In genomic region chr15:99335801-99336320, GRCm38 (mm10) we compare ENCODE assay signal across 16 mouse cellular contexts. TPM values are rescaled to one million over a fixed set of nuclear protein-coding genes. Genes with fewer than 3 reads are reported as not detected.
DNase-seq lines count a peak whose midpoint lies in the region; ATAC-seq lines count a peak whose summit lies in the region.
"Had no signal": no experiment of that assay in that cellular context is flagged by ENCODE, and none has a peak within 500 bp of the region (broad histone marks: within the 10 kb centered on the region; RNA-seq: fewer than 3 reads in every experiment).

No protein-coding gene starts in this region.

- no peaks in the 10 kb centered on the region for H3K27me3 ChIP-seq in heart, embryonic 11.5 days (ENCODE audit: control insufficient read depth, insufficient read depth, low read length)
- H3K27me3 ChIP-seq in lung, embryonic 16.5 days (ENCODE audit: control insufficient read depth, insufficient read depth, low read depth, low read length), result no peaks in the 10 kb centered on the region
- no peaks in the 10 kb centered on the region for H3K27me3 ChIP-seq in limb, embryonic 13.5 days
- H3K27me3 ChIP-seq in midbrain, embryonic 10.5 days (ENCODE audit: low read depth, poor library complexity, severe bottlenecking), result no peaks in the 10 kb centered on the region
- H3K27me3 ChIP-seq: forebrain, embryonic 15.5 days had no signal

- DNase-seq in heart, postnatal 25 days (ENCODE audit: low spot score), result no peak
- DNase-seq in lung, postnatal 14 days, result no peak
- DNase-seq in adrenal gland, postnatal 25 days, result no peak
- DNase-seq in midbrain, embryonic 10.5 days (ENCODE audit: low spot score), result no peak
- DNase-seq: adrenal gland, postnatal 14 days; cerebellum, adult 11-12 months; gastrocnemius, postnatal 14 days; lung, postnatal 36 days; retina, postnatal 1 day had no signal

- intact Hi-C loops in heart, postnatal 25 days (cut with DNase I), result no loop called here

- no peak overlapping the region for H3K4me3 ChIP-seq in heart, embryonic 11.5 days (ENCODE audit: low read depth, low read length)
- H3K4me3 ChIP-seq in lung, embryonic 16.5 days (ENCODE audit: low read length), result no peak overlapping the region
- no peak overlapping the region for H3K4me3 ChIP-seq in limb, embryonic 13.5 days
- H3K4me3 ChIP-seq in midbrain, embryonic 10.5 days, result no peak overlapping the region
- H3K4me3 ChIP-seq: forebrain, embryonic 15.5 days had no signal

- peak overlapping the region; percentile 12; the same call in 1 of the 2 replicates for H3K4me2 ChIP-seq in heart, embryonic 11.5 days
- no peak overlapping the region for H3K4me2 ChIP-seq in lung, embryonic 16.5 days (ENCODE audit: low read depth, low read length)
- no peak overlapping the region for H3K4me2 ChIP-seq in limb, embryonic 13.5 days (replicated peaks)
- H3K4me2 ChIP-seq: forebrain, embryonic 15.5 days had no signal

- peak overlapping the region; percentile 44 for H3K9ac ChIP-seq in heart, embryonic 11.5 days (ENCODE audit: low read depth, low read length)
- H3K9ac ChIP-seq in lung, embryonic 16.5 days (ENCODE audit: low read length), result no peak overlapping the region
- no peak overlapping the region for H3K9ac ChIP-seq in limb, embryonic 13.5 days
- H3K9ac ChIP-seq: forebrain, embryonic 15.5 days had no signal

- H3K9me3 ChIP-seq in heart, embryonic 11.5 days (replicated peaks; ENCODE audit: control insufficient read depth, low read length), result no peaks in the 10 kb centered on the region
- H3K9me3 ChIP-seq in lung, embryonic 16.5 days (ENCODE audit: control insufficient read depth, low read length), result no peaks in the 10 kb centered on the region
- H3K9me3 ChIP-seq in limb, embryonic 13.5 days, result no peaks in the 10 kb centered on the region
- H3K9me3 ChIP-seq in midbrain, embryonic 10.5 days (replicated peaks), result no peaks in the 10 kb centered on the region
- H3K9me3 ChIP-seq: forebrain, embryonic 15.5 days had no signal

- peak overlapping the region; percentile 77 for H3K27ac ChIP-seq in heart, embryonic 11.5 days (ENCODE audit: low read depth, low read length)
- H3K27ac ChIP-seq in lung, embryonic 16.5 days (ENCODE audit: low read length), result peak overlapping the region; percentile 36
- peak overlapping the region; percentile 98; the same call in 1 of the 2 replicates for H3K27ac ChIP-seq in limb, embryonic 13.5 days
- no peak overlapping the region for H3K27ac ChIP-seq in midbrain, embryonic 10.5 days (replicated peaks)
- H3K27ac ChIP-seq: forebrain, embryonic 15.5 days had no signal

- no peak for ATAC-seq in heart, embryonic 11.5 days (replicated peaks; ENCODE audit: insufficient number of reproducible peaks, low FRiP score, low TSS enrichment)
- ATAC-seq in lung, embryonic 16.5 days (ENCODE audit: low read depth), result no peak
- peak; percentile 24 for ATAC-seq in activated CD4-positive, CD25-positive, alpha-beta regulatory T cell, adult 4 months
- ATAC-seq in limb, embryonic 13.5 days (ENCODE audit: low FRiP score, low read depth), result no peak
- ATAC-seq: forebrain, embryonic 15.5 days had no signal

- H3K36me3 ChIP-seq in heart, embryonic 11.5 days (ENCODE audit: control insufficient read depth, insufficient read depth, low read length), result no peaks in the 10 kb centered on the region
- no peaks in the 10 kb centered on the region for H3K36me3 ChIP-seq in lung, embryonic 16.5 days (ENCODE audit: control insufficient read depth, insufficient read depth, low read length)
- peaks cover 24% of the 10 kb centered on the region for H3K36me3 ChIP-seq in limb, embryonic 13.5 days
- H3K36me3 ChIP-seq in midbrain, embryonic 10.5 days, result 0 out of 2 replicates have a peak, but pooled peaks cover 2% of the 10 kb centered on the region
- H3K36me3 ChIP-seq: forebrain, embryonic 15.5 days had no signal

- peaks cover 73% of the 10 kb centered on the region for H3K4me1 ChIP-seq in heart, embryonic 11.5 days (ENCODE audit: control insufficient read depth, insufficient read depth, low read length)
- H3K4me1 ChIP-seq in lung, embryonic 16.5 days (replicated peaks; ENCODE audit: control insufficient read depth, insufficient read depth, low read length), result peaks cover 55% of the 10 kb centered on the region
- peaks cover 79% of the 10 kb centered on the region for H3K4me1 ChIP-seq in limb, embryonic 13.5 days
- H3K4me1 ChIP-seq in midbrain, embryonic 10.5 days, result peaks cover 56% of the 10 kb centered on the region

- WGBS in heart, embryonic 11.5 days (ENCODE audit: insufficient replicate concordance), result 37% methylated on average over 8 of the region's 8 CpGs
- 49% methylated on average over 8 of the region's 8 CpGs for whole genome bisulfite sequencing in lung, embryonic 16.5 days
- 71% methylated on average over 8 of the region's 8 CpGs for WGBS in limb, embryonic 13.5 days
- whole genome bisulfite sequencing in midbrain, embryonic 10.5 days, result 81% methylated on average over 8 of the region's 8 CpGs

RNA-seq across cellular contexts. Expression of gene Fmnl3, which starts 34.4 kb away (rescaled TPM):
- polyA plus RNA-seq in heart, embryonic 11.5 days (2014; fragmentation: Nextera tagmentation; extraction: Ambion mirVana), result 11.0 and 11.4 TPM in 2 replicates
- total RNA-seq in heart, postnatal 25 days (2021), result 10 to 100 TPM; 20.1 to 21.1 TPM
- 29.1 and 29.3 TPM in 2 replicates for polyA plus RNA-seq in lung, embryonic 16.5 days (2015; fragmentation: Nextera tagmentation; extraction: Ambion mirVana)
- polyA plus RNA-seq in activated CD4-positive, CD25-positive, alpha-beta regulatory T cell, adult 4 months (2017; shearing (Covaris generic)), result 1 to 10 TPM; 6.1 to 9.0 TPM
- 29.5 and 30.9 TPM in 2 replicates for polyA plus RNA-seq in limb, embryonic 13.5 days (2015; fragmentation: Nextera tagmentation; extraction: Ambion mirVana)
- 16.4 and 24.1 TPM in 2 replicates for total RNA-seq in adrenal gland, postnatal 25 days (2021)
- 10.9 and 12.6 TPM in 2 replicates for polyA plus RNA-seq in midbrain, embryonic 10.5 days (2016; fragmentation: Nextera tagmentation; extraction: Ambion mirVana)

RNA-seq across cellular contexts. Expression of gene Fam186b, which starts 40.2 kb away (rescaled TPM):
- 0.17 and 0.66 TPM in 2 replicates for polyA plus RNA-seq in heart, embryonic 11.5 days (2014; fragmentation: Nextera tagmentation; extraction: Ambion mirVana)
- not detected for total RNA-seq in heart, postnatal 25 days (2021)
- polyA plus RNA-seq in lung, embryonic 16.5 days (2015; fragmentation: Nextera tagmentation; extraction: Ambion mirVana), result 0.15 and 0.23 TPM in 2 replicates
- polyA plus RNA-seq in activated CD4-positive, CD25-positive, alpha-beta regulatory T cell, adult 4 months (2017; shearing (Covaris generic)), result under 1 TPM; 0.24 to 0.30 TPM
- 0.15 and 0.36 TPM in 2 replicates for polyA plus RNA-seq in limb, embryonic 13.5 days (2015; fragmentation: Nextera tagmentation; extraction: Ambion mirVana)
- 2.4 and 4.8 TPM in 2 replicates for total RNA-seq in adrenal gland, postnatal 25 days (2021)
- 0.11 and 0.19 TPM in 2 replicates for polyA plus RNA-seq in midbrain, embryonic 10.5 days (2016; fragmentation: Nextera tagmentation; extraction: Ambion mirVana)
- total RNA-seq: gastrocnemius, postnatal 14 days; monocyte, adult 5-6 weeks had no signal
- polyA plus RNA-seq: large intestine, adult 2 months had no signal

RNA-seq across cellular contexts. Expression of gene Prpf40b, which starts 41.0 kb away (rescaled TPM):
- 34.6 and 37.4 TPM in 2 replicates for polyA plus RNA-seq in heart, embryonic 11.5 days (2014; fragmentation: Nextera tagmentation; extraction: Ambion mirVana)
- 10 to 100 TPM; 20.2 to 20.7 TPM for total RNA-seq in heart, postnatal 25 days (2021)
- 54.0 and 55.1 TPM in 2 replicates for polyA plus RNA-seq in lung, embryonic 16.5 days (2015; fragmentation: Nextera tagmentation; extraction: Ambion mirVana)
- 1 to 10 TPM; 3.9 to 7.4 TPM for polyA plus RNA-seq in activated CD4-positive, CD25-positive, alpha-beta regulatory T cell, adult 4 months (2017; shearing (Covaris generic))
- polyA plus RNA-seq in limb, embryonic 13.5 days (2015; fragmentation: Nextera tagmentation; extraction: Ambion mirVana), result 77.6 and 80.3 TPM in 2 replicates
- total RNA-seq in adrenal gland, postnatal 25 days (2021), result 55.2 and 59.6 TPM in 2 replicates
- 61.2 and 70.7 TPM in 2 replicates for polyA plus RNA-seq in midbrain, embryonic 10.5 days (2016; fragmentation: Nextera tagmentation; extraction: Ambion mirVana)

RNA-seq across cellular contexts. Expression of gene Tmbim6, which starts 56.8 kb away (rescaled TPM):
- polyA plus RNA-seq in heart, embryonic 11.5 days (2014; fragmentation: Nextera tagmentation; extraction: Ambion mirVana), result 233 and 290 TPM in 2 replicates
- total RNA-seq in heart, postnatal 25 days (2021), result 100 to 1,000 TPM; 207 to 215 TPM
- polyA plus RNA-seq in lung, embryonic 16.5 days (2015; fragmentation: Nextera tagmentation; extraction: Ambion mirVana), result 459 and 464 TPM in 2 replicates
- 1,000 to 10,000 TPM in 1 of 2 experiments, 100 to 1,000 TPM in 1; 855 to 1,076 TPM for polyA plus RNA-seq in activated CD4-positive, CD25-positive, alpha-beta regulatory T cell, adult 4 months (2017; shearing (Covaris generic))
- 287 and 298 TPM in 2 replicates for polyA plus RNA-seq in limb, embryonic 13.5 days (2015; fragmentation: Nextera tagmentation; extraction: Ambion mirVana)
- 719 and 813 TPM in 2 replicates for total RNA-seq in adrenal gland, postnatal 25 days (2021)
- 288 and 305 TPM in 2 replicates for polyA plus RNA-seq in midbrain, embryonic 10.5 days (2016; fragmentation: Nextera tagmentation; extraction: Ambion mirVana)
